Mouse (Mus musculus) gastrocnemius, postnatal 4 days (tissue): ENCODE measurements around the gene Vmn1r85. TPM values are rescaled to one million over a fixed set of nuclear protein-coding genes. Genes with fewer than 3 reads are reported as not detected.

Experiments used
- DNase-seq, 2 experiments: peaks; one replicate each; pipeline ENCODE4 v3.0.0; 2021 to 2022; ENCODE audit warnings: low spot score in 2 of 2, mixed read lengths in 2 of 2
- total RNA-seq, 2 experiments: library from RNA; stranded (reverse); gene quantifications; 2 replicates each; pipeline ENCODE4 v1.2.3; 2021

Vmn1r85 gene
- total RNA-seq, 2 experiments from 2014 or later = not detected

- no peak for DNase-seq
Observed at GRCm38 (mm10) chr7:13038621-13039169, 56.3 kb downstream of the Vmn1r85 start.

GRCm38 (mm10) chr7:13037901-13038555 lies 56.9 kb downstream of the Vmn1r85 start, which contains the start of gene Ube2m:
Gene Ube2m (minus strand): TSS chr7:13038275.
- DNase-seq = peak; percentile 99

- DNase-seq = no peak
Observed at GRCm38 (mm10) chr7:13037366-13037765, 57.6 kb downstream of the Vmn1r85 start.

- no peak for DNase-seq
Observed at GRCm38 (mm10) chr7:13036806-13037205, 58.2 kb downstream of the Vmn1r85 start.

- no peak for DNase-seq
Observed at GRCm38 (mm10) chr7:13035211-13035855, 59.6 kb downstream of the Vmn1r85 start.

GRCm38 (mm10) chr7:13034148-13034977 lies 60.6 kb downstream of the Vmn1r85 start, which contains the start of gene Chmp2a:
Gene Chmp2a (minus strand): TSS chr7:13034807.
- peak; percentile 92 to 95 for DNase-seq

- no peak for DNase-seq
Observed at GRCm38 (mm10) chr7:13033451-13034147, 61.4 kb downstream of the Vmn1r85 start.

Other genes with a start within 250 kb of the Vmn1r85 start
- gene Zfp128, start 214.0 kb downstream of the Vmn1r85 start, total RNA-seq = 1 to 10 TPM; 3.2 to 3.4 TPM
- gene Zscan22, start 197.4 kb downstream of the Vmn1r85 start, total RNA-seq = 1 to 10 TPM; 4.9 to 5.7 TPM
- gene Rps5, start 172.9 kb downstream of the Vmn1r85 start, total RNA-seq = 1,000 to 10,000 TPM; 1,104 to 1,266 TPM
- under 1 TPM; 0.62 to 0.69 TPM for gene Rnf225, start 167.8 kb downstream of the Vmn1r85 start, total RNA-seq
- gene Zfp324, start 129.3 kb downstream of the Vmn1r85 start, total RNA-seq = 1 to 10 TPM; 6.0 to 6.6 TPM
- 1 to 10 TPM; 4.2 TPM for gene Zfp446, start 117.3 kb downstream of the Vmn1r85 start, total RNA-seq
- under 1 TPM; 0.10 to 0.20 TPM for gene Slc27a5, start 97.0 kb downstream of the Vmn1r85 start, total RNA-seq
- gene Trim28, start 96.1 kb downstream of the Vmn1r85 start, total RNA-seq = 100 to 1,000 TPM; 232 to 252 TPM
- 10 to 100 TPM; 10.4 to 13.5 TPM for gene Zbtb45, start 85.1 kb downstream of the Vmn1r85 start, total RNA-seq
- 100 to 1,000 TPM; 135 to 143 TPM for gene Chmp2a, start 60.4 kb downstream of the Vmn1r85 start, total RNA-seq
- gene Ube2m, start 56.9 kb downstream of the Vmn1r85 start, total RNA-seq = 100 to 1,000 TPM; 163 to 175 TPM
- 1 to 10 TPM; 1.6 to 1.8 TPM for gene Mzf1, start 40.4 kb downstream of the Vmn1r85 start, total RNA-seq
- not detected for gene Vmn1r86, start 24.7 kb upstream of the Vmn1r85 start, total RNA-seq
- not detected for gene Vmn1r87, start 45.0 kb upstream of the Vmn1r85 start, total RNA-seq
- under 1 TPM; 0.05 to 0.08 TPM for gene Vmn1r88, start 64.4 kb upstream of the Vmn1r85 start, total RNA-seq
- not detected for gene Vmn1r89, start 117.8 kb upstream of the Vmn1r85 start, total RNA-seq
- gene Lig1, start 182.1 kb upstream of the Vmn1r85 start, total RNA-seq = 10 to 100 TPM; 32.3 to 34.9 TPM
- gene Zswim9, start 183.5 kb upstream of the Vmn1r85 start, total RNA-seq = 10 to 100 TPM in 1 of 2 experiments, 1 to 10 TPM in 1; 9.4 to 10.0 TPM
- under 1 TPM; 0.27 to 0.31 TPM for gene Pla2g4c, start 229.5 kb upstream of the Vmn1r85 start, total RNA-seq